Mouse (Mus musculus): ENCODE results near the gene Trex1.

DNA sequence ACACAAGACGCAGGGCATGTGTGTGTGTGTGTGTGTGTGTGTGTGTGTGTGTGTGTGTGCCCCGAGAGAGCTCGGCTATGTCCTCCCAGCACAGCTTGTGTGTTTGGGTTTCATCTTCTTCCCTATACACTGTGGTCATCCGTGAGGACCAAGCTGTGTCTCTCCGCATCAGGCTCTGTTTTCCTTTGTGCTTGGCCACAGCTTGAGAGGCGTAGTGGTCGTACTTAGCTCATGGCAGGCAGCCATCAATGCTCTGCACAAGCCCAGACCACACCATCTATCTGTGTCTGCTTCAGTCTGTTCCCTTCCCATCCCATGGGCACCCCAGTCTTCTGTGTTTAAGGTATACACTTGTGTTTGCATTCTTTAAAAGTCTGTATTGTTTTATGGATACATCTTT, 18.2 kb downstream of the Trex1 start:
- TF ChIP-seq CTCF (IDR thresholded peaks at IDR 0.05; ENCODE audit: insufficient read depth, low read length) (no peak), POLR2A (IDR thresholded peaks at IDR 0.05; ENCODE audit: borderline replicate concordance, extremely low read depth, low read depth, low read length) (no peak)
